Mouse (Mus musculus): ENCODE measurements around the gene Atmin. TPM values are rescaled to one million over a fixed set of nuclear protein-coding genes. Genes with fewer than 3 reads are reported as not detected.

Atmin gene
- total RNA-seq, 2 experiments from 2014 or later: 35.0 to 37.5 TPM

GRCm38 (mm10) chr8:116947589-116947988 lies 4.4 kb downstream of the Atmin start:
- no peak for DNase-seq (ENCODE audit: low spot score in 2 of 2)

DNA sequence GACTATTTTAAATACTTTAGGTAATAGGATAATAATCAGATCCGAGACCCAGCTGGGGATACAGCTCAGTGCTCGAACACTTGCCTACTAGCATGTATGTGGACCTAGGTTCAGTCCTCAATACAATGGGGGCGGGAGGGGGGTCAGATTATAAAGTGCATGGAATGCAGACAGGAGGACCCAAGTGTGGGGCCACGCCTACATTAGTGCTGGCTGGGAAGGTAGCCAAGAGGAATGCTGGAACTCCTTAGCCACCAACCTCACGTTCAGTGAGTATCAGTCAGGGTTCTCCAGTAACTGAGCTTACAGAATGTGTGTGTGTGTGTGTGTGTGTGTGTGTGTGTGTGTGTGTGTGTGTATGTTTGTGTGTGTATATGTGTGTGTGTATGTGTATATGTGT lies 8.2 kb downstream of the Atmin start:
- DNase-seq (ENCODE audit: low spot score in 2 of 2): no peak

DNA sequence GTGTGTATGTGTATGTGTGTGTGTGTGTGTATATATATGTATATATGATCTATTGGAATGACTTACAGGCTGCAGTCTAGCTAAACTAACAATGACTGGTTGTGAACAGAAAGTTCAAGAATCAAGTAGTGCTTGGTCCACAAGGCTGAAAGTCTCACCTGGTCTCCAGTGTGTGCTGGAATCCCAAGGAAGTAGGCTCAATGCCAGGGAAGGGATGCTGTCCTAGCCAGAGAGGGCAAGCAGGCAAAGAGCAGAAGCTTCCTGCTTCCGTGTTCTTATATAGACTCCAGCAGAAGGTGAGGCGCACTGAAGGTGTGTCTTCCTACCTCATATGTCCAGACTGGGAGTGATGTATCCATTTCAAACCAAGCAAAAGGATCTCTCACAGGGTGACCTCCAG lies 8.6 kb downstream of the Atmin start:
- no peak for DNase-seq (ENCODE audit: low spot score in 2 of 2)

DNA sequence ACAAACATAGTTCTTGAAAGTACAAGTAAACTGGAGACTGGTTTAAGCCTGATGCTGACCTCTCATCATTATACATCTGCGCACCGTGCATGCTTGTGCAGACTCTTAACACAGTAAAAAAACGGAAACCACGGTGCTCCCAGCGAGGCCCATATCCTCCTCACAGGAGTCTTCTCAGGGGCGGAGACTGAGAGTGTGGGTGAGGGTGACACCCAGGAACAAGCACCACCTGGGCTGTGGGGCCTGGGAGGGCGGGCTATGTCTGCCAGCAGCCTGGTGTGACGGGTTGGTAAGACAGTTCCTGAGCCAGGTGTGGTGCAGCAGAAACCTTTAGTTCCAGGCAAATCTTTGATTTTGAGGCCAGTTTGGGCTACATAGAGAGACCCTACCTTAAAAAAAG lies 9.2 kb downstream of the Atmin start:
- no peak for DNase-seq (ENCODE audit: low spot score in 2 of 2)

DNA sequence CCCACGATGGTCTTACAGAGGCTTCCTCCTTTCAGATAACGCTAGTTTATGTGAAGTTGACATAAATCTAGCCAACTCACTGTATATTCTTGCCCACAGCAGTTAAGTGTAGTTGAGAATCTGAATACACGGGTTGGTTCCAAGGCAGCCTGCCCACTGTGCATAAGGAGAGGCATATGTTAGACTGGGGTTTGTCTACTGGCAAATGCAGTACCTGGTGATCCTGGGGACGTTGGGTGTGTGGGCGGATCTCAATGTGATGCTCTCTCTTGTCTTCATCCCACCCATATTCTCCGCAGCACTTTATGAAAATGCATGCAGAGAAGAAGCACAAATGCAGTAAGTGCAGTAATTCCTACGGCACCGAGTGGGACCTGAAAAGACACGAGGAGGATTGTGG lies 11.2 kb downstream of the Atmin start:
- peak; percentile 34 to 83 for DNase-seq (ENCODE audit: low spot score in 2 of 2)

DNA sequence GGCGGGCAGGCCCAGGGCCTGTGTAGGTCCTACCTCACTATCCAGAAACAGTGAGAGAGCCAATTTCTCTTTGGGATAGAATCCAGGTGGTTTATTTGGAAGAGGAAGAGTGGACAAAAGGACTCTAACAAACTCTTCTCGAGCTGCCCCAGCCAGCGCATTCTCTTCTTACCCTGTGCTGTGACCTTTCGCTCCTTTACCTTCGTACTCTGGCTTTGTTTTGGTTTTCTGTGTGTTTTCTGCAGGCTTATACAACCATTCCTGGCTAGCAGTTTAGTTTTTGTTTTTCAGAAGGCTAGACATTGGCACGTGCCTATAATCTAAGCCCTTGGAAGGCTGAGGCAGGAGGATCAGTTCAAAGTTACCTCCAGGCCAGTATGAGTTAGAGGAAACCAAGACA lies 26.3 kb downstream of the Atmin start:
- DNase-seq (ENCODE audit: low spot score in 2 of 2): no peak

GRCm38 (mm10) chr8:116975066-116975465 lies 31.9 kb downstream of the Atmin start:
- no peak for DNase-seq (ENCODE audit: low spot score in 2 of 2)

GRCm38 (mm10) chr8:116975606-116976005 lies 32.4 kb downstream of the Atmin start:
- DNase-seq (ENCODE audit: low spot score in 2 of 2): no peak

DNA sequence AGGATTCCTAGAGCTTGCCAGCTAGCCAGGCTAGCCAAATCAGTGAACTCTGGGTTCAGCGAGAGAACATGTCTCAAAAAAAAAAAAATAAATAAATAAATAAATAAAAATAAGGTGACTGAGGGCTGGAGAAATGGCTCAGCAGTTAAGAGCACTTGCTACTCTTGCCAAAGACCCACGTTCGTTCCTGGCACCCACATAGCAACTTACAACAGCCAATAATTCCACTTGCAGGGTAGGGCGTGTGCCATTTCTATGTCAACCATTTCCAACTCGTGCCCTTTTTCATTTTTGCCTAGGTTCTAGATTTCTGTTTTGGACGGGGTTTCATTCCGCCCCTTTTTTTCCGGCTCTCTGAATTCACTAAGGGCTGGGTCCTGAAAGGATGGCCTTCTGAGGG lies 34.9 kb downstream of the Atmin start:
- no peak for DNase-seq (ENCODE audit: low spot score in 2 of 2)

- peak; percentile 98 for DNase-seq (ENCODE audit: low spot score in 2 of 2)
These were observed 35.6 kb downstream of the Atmin start, which contains the start of gene 1700030J22Rik for GRCm38 (mm10) chr8:116978631-116979256. Gene 1700030J22Rik, minus strand, starts transcription at chr8:116978959.

DNA sequence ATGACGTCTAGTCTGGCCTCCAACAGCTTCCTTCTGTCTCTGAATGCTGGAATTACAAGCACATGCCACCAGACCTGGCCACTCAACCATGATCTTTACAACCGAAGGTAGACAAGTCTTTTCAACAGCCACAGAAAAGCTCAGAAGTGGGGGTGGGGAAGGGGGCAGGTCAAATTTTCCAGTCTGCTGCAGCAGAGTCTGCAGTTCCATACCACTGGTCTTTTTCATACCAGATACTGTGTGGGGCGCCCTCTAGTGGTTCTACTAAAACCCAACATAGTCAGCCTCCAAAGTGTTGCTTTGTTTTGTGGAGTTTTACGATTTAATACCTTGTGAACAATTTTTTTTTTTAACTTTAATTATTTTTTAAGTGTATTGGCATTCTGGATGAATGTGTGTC lies 36.9 kb downstream of the Atmin start:
- DNase-seq (ENCODE audit: low spot score in 2 of 2): peak; percentile 28 to 71

DNA sequence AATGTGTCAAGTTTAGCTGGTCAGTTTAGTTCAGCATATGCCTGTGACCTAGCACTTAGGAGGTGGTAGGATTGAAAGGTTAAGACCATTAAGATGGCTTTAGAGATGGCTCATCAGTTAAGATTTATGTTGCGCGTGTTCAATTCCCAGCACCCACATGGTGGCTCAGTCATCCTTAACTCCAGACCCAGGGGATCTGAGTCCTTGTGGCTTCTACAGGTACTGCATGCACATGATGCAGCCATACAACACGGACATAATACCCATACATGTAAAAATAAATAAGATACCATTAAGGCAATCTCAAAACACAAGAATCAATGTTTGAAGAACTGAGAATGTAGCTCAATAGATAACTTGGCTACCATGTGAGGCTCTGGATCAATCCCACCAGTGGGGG lies 46.6 kb downstream of the Atmin start:
- no peak for DNase-seq (ENCODE audit: low spot score in 2 of 2)

- DNase-seq (ENCODE audit: low spot score in 2 of 2): no peak
These were observed 48.0 kb downstream of the Atmin start for GRCm38 (mm10) chr8:116991241-116991640.

- no peak for DNase-seq (ENCODE audit: low spot score in 2 of 2)
These were observed 49.2 kb downstream of the Atmin start for GRCm38 (mm10) chr8:116992176-116992971.

- DNase-seq (ENCODE audit: low spot score in 2 of 2): peak; percentile 97 to 98
These were observed 50.1 kb downstream of the Atmin start, which contains the start of gene Gcsh for GRCm38 (mm10) chr8:116993095-116993867. Gene Gcsh, minus strand, starts transcription at chr8:116993537.

- no peak for DNase-seq (ENCODE audit: low spot score in 2 of 2)
These were observed 51.0 kb downstream of the Atmin start for GRCm38 (mm10) chr8:116994016-116994716.

Other genes starting within 250 kb of the Atmin start
- gene Cdyl2, start 210.4 kb upstream of the Atmin start, total RNA-seq (2021): 10 to 100 TPM; 11.4 to 11.5 TPM
- gene Cmc2, start 21.9 kb upstream of the Atmin start, total RNA-seq (2021): 10 to 100 TPM; 12.2 to 12.6 TPM
- gene Cenpn, start 21.7 kb upstream of the Atmin start, total RNA-seq (2021): 1 to 10 TPM; 1.5 to 2.4 TPM
- gene 1700030J22Rik, start 35.6 kb downstream of the Atmin start, total RNA-seq (2021): 1 to 10 TPM; 9.5 to 9.7 TPM
- 10 to 100 TPM; 49.1 to 55.1 TPM for gene Gcsh, start 50.1 kb downstream of the Atmin start, total RNA-seq (2021)
- under 1 TPM; 0.14 TPM for gene Pkd1l2, start 139.1 kb downstream of the Atmin start, total RNA-seq (2021)
- not detected for gene Bco1, start 152.5 kb downstream of the Atmin start, total RNA-seq (2021)
- gene Gan, start 214.7 kb downstream of the Atmin start, total RNA-seq (2021): 10 to 100 TPM; 17.6 to 18.6 TPM

Measured in layer of hippocampus, postnatal 14 days (tissue).